Mouse (Mus musculus) brain, adult 10 weeks (tissue): Measurements from ENCODE around the gene Usp27x. TPM values are rescaled to one million over a fixed set of nuclear protein-coding genes. Genes with fewer than 3 reads are reported as not detected.

Experiments
- polyA plus RNA-seq: library from polyadenylated mRNA; stranded (reverse); fragments of 350-450 nt; fragmentation: Illumina TruSeq; extraction: RNeasy Lipid Tissue Mini Kit (QIAGEN cat#74804); gene quantifications from one replicate; pipeline ENCODE4 v1.2.3, GENCODE M21; 2015; ENCODE audit warnings: low read depth, low replicate concordance

The Usp27x gene
- polyA plus RNA-seq, result 8.7 TPM

DNA sequence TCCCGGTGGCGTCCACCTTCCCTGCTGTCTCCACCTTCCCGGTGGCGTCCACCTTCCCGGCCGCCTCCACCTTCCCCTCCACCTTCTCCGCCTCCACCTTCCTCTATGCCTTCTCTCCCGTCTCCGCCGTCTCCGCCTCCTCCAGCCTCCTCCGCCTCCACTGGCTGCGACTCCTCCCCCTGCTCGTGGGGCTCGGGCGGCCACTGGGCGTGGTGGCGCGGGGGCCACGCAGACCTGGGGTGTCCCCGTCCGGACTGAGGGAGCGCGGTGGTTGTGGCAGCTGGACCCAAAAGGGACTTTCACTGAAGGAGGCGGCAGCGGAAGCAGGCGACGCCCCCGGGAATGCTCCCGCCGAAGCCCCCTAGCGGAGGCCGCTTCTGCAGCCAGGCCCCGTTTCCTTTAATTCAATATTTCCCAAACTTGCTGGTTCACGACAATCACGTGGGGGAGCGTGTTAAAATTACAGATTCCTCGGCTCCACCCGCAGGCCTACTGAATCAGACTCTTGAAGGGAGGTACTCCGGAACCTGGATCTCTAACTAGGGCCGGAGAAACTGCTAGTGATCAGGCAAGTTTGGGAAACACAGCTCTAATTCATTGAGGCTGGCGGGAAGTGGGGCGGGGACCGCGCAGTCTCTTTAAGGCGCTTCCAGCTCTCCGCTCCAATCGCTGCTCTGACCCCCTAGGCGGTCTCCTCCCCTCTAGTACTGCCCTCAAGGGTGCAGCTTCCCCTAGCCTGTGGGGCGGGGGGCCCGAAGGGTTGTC lies at the start of gene Usp27x:
Gene Usp27x, minus strand, starts transcription at position 115 of the 765 bp plus-strand sequence.

Other genes with a start within 250 kb of the Usp27x start
- gene Clcn5, start 56.5 kb downstream of the Usp27x start, polyA plus RNA-seq, result 6.5 TPM
- not detected for gene Foxp3, start 197.8 kb upstream of the Usp27x start, polyA plus RNA-seq
- 17.3 TPM for gene Ppp1r3f, start 198.5 kb upstream of the Usp27x start, polyA plus RNA-seq
- gene Ccdc22, start 229.7 kb upstream of the Usp27x start, polyA plus RNA-seq, result 26.3 TPM
- gene Cacna1f, start 231.3 kb upstream of the Usp27x start, polyA plus RNA-seq, result 0.07 TPM